Mouse (Mus musculus) C2C12 (cell line): ENCODE results near the gene Erg28.

ENCODE experiments used
- CEBPB ChIP-seq: IDR thresholded peaks from one replicate; pipeline ENCODE4 v1.6.1; 2011; ENCODE audit warnings: low read depth, mild to moderate bottlenecking, control low read depth, moderate library complexity
- CTCF ChIP-seq: IDR thresholded peaks from one replicate; pipeline ENCODE4 v1.5.1; 2011; ENCODE audit not compliant: control insufficient read depth, insufficient read depth, insufficient read length
- FOSL1 ChIP-seq: IDR thresholded peaks from one replicate; pipeline ENCODE4 v1.8.0; 2011; ENCODE audit warnings: mild to moderate bottlenecking, low read length; ENCODE audit not compliant: poor library complexity, insufficient read depth, severe bottlenecking
- MAX ChIP-seq: IDR thresholded peaks from one replicate; pipeline ENCODE4 v1.6.1; 2011; ENCODE audit warnings: mild to moderate bottlenecking, control low read depth
- MYOD1 ChIP-seq: IDR thresholded peaks from one replicate; pipeline ENCODE4 v1.6.1; 2011; ENCODE audit warnings: low read depth; ENCODE audit not compliant: control insufficient read depth, insufficient read length
- MYOG ChIP-seq: IDR thresholded peaks from one replicate; pipeline ENCODE4 v1.6.1; 2011; ENCODE audit not compliant: control insufficient read depth, insufficient read length; ENCODE audit errors: extremely low read depth
- USF1 ChIP-seq: IDR thresholded peaks from one replicate; pipeline ENCODE4 v1.6.1; 2011; ENCODE audit warnings: low read depth, mild to moderate bottlenecking, control low read depth, moderate library complexity

DNA sequence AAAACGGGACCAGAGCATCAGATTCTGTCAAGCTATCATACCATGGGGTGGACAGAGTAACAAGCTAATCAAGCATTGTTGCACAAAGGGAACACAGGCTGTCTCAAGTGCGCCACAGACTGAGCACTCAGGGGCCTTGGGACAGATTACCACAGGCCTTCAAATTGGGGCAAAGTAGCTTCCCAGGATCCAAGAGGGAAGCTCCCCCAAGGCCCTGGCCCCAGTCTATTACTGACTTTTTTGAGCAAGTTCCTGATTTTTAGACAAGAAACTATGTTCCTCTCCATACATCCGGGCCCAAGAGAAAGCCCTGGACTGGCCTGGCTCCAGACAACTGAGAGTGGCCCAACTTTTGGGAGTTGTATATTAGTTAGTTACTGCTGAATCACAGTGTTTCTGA, 42.7 kb downstream of the Erg28 start:
- TF ChIP-seq CTCF (no peak), CEBPB (no peak), MAX (no peak), MYOD1 (no peak), USF1 (no peak), FOSL1 (no peak), MYOG (no peak)
